Mouse (Mus musculus) stomach, embryonic 16.5 days (tissue): ENCODE data around the gene Gpr179. TPM values are rescaled to one million over a fixed set of nuclear protein-coding genes. Genes with fewer than 3 reads are reported as not detected.
"Not testable (repeated sequence)": the region's sequence is repeated elsewhere in the genome, so short reads cannot be mapped to it uniquely, and the experiment has no call there.

ENCODE experiments used
- ATAC-seq: fragments of 200-750 bp; cut with Nextera tagmentation; 2 replicates; pipeline ENCODE4 v1.8.0; 2017; ENCODE audit warnings: moderate number of reproducible peaks, moderate TSS enrichment; ENCODE audit not compliant: insufficient read depth, low FRiP score
- H3K27ac ChIP-seq: fragments of 300-500 bp; sonication (generic); 2 replicates; pipeline ENCODE4 v1.5.1; 2014; ENCODE audit warnings: low read length
- H3K27me3 ChIP-seq: fragments of 300-500 bp; sonication (generic); 2 replicates; pipeline ENCODE4 v1.6.1; 2014; ENCODE audit warnings: low read length, control low read depth, mixed read lengths; ENCODE audit not compliant: control insufficient read depth, insufficient read depth
- H3K36me3 ChIP-seq: fragments of 300-500 bp; sonication (generic); 2 replicates; pipeline ENCODE4 v1.6.1; 2014; ENCODE audit warnings: low read length; ENCODE audit not compliant: control insufficient read depth, insufficient read depth
- H3K4me1 ChIP-seq: fragments of 300-500 bp; sonication (generic); 2 replicates; pipeline ENCODE4 v1.6.1; 2014; ENCODE audit warnings: low read length, control low read depth, mixed read lengths; ENCODE audit not compliant: control insufficient read depth, insufficient read depth
- H3K4me2 ChIP-seq: fragments of 300-500 bp; sonication (generic); 2 replicates; pipeline ENCODE4 v1.6.1; 2014; ENCODE audit warnings: low read depth, low read length, mixed read lengths
- H3K4me3 ChIP-seq: fragments of 300-500 bp; sonication (generic); replicated peaks from 2 replicates; pipeline ENCODE4 v1.5.1; 2014; ENCODE audit warnings: mild to moderate bottlenecking, low read length
- H3K9ac ChIP-seq: fragments of 300-500 bp; sonication (generic); 2 replicates; pipeline ENCODE4 v1.6.1; 2014; ENCODE audit warnings: low read length
- H3K9me3 ChIP-seq: fragments of 300-500 bp; sonication (generic); replicated peaks from 2 replicates; pipeline ENCODE4 v1.6.1; 2016; ENCODE audit warnings: low read length, control low read depth; ENCODE audit not compliant: control insufficient read depth
- WGBS: fragments of 180-500 bp; shearing (Covaris S2); extraction: QIAGEN DNeasy Blood & Tissue Kit; methylation state at CpG from one replicate; pipeline ENCODE4 v1.1.7; 2014; 5-methylcytosine and 5-hydroxymethylcytosine counted together
- polyA plus RNA-seq: library from polyadenylated mRNA; unstranded; fragments of >200 nt; fragmentation: Nextera tagmentation; extraction: Ambion mirVana; gene quantifications from 2 replicates; pipeline ENCODE4 v1.2.1, GENCODE M21; 2015

Gpr179 gene
- polyA plus RNA-seq, 1 experiment from 2014 or later = 0.25 TPM

DNA sequence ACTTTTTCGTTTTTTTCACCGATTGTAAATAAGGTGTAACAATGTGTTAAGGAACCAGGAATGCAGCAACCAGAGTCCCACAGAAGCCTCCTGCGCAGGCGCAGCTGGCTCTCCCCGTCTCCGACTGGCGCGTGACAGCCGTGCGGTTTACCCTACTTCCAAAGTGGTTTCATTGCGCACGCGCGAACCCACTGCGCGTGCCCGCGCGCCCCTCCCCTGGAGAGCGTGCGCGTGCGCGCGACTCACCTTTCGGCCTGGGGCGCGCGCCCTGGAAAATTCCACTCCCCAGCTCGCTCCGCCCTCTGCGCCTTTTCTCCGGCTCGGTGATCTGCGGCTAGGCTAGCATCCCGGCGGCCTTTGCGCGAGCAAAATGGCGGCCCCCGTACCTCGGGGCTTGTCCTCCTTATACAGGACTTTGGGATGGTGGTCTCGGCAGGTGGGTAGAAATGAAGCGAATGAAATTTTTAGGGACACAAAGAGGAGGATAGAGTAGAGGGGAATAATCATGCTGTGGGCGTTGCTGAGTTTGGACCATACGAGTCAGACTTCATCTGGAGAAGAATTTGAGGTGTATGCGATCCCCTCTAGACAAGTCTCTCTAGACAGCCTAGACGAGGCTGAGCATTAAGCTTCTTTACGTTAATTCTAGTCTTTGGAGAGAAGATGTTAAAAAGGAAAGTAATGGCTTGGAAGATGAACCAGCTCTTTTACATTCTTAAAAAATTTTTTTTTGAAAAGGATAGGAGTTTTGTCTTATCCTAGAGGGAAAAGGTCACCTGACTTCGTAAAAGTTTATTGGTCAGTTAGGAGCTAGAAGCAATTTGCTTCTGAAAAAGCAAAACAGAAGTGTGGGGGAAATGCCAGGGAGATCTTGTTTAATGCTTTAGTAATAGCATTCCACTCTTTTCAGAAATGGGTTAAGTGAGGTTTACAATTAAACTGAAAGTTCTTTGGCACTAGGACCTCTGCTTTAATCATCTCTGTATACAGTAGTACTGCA, 36.1 kb downstream of the Gpr179 start, which contains the start of gene Mrpl45:
Gene Mrpl45 (plus strand): TSS at position 213 of the 1,000 bp plus-strand sequence.
- H3K36me3 ChIP-seq = no peaks in the 10 kb centered on the region
- no peaks in the 10 kb centered on the region for H3K9me3 ChIP-seq
- peak within 1 kb of the TSS; percentile 70 for H3K4me2 ChIP-seq
- peak within 1 kb of the TSS; percentile 77 for H3K9ac ChIP-seq
- H3K4me3 ChIP-seq = peak within 1 kb of the TSS; percentile 65
- no peaks in the 10 kb centered on the region for H3K27me3 ChIP-seq
- peaks cover 5% of the 10 kb centered on the region for H3K4me1 ChIP-seq
- peak; percentile 94 for ATAC-seq
- WGBS = under 1% methylated on average over 50 of the region's 50 CpGs
- peak within 1 kb of the TSS; percentile 76 for H3K27ac ChIP-seq

DNA sequence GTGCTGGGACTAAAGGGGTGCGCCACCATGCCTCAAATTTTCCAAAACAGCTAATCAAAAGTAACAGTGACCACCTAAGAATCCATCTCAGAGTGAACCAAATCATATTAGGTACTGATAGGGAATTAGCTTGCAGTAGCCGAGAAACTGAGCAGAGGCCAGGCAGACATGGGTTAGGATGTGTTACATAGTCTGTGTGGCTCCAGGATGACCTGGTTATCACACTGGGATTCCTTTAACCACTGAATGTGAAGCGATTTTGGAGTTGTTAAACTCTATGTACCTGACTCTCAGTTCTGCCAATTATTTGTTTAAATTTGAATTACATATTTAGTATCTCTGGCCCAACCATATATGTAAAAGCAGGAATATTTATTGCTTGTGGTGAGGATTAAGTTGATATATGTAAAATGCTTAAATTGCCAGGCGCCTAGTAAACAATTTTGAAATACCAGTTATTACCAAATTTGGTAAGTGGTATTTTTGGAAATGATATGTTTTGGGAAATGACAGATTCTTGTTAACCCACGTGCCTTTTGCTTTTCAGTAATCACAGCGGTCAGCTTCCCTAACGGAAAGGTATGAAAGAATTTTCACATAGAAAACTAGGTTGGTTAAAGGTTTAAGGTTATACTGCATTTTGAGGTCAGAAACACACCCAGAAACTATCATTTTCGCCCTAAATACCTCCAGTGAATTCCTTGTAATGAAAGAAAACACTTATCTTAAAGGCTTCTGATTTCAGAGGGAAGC, 37.0 kb downstream of the Gpr179 start:
- Histone ChIP-seq H3K27me3 (no peaks in the 10 kb centered on the region), H3K27ac (peak overlapping the region; percentile 76), H3K9me3 (no peaks in the 10 kb centered on the region), H3K4me3 (peak overlapping the region; percentile 65), H3K9ac (no peak overlapping the region), H3K4me1 (peaks cover 8% of the 10 kb centered on the region), H3K4me2 (peak overlapping the region; percentile 55), H3K36me3 (no peaks in the 10 kb centered on the region)
- WGBS = 38% methylated on average over 8 of the region's 8 CpGs
- no peak for ATAC-seq

DNA sequence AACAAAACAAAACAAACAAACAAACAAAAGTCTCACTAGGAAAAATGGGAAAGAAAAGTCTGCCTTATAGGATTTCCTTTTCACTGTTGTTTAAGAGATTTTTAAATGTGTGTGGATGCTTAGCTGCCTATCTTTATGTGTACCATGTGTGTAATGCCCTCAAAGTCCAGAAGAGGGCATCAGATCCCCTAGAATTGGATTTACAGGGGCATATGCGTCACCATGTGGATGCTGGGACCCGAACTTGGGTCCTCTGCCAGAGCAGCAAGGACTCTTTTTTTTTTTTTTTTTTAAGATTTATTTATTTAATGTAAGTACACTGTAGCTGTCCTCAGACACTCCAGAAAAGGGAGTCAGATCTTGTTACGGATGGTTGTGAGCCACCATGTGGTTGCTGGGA, 37.8 kb downstream of the Gpr179 start:
- WGBS = 97% methylated on average over 3 of the region's 3 CpGs
- Histone ChIP-seq H3K4me3 (no peak overlapping the region), H3K36me3 (no peaks in the 10 kb centered on the region), H3K9me3 (no peaks in the 10 kb centered on the region), H3K27me3 (no peaks in the 10 kb centered on the region), H3K9ac (no peak overlapping the region), H3K4me1 (peaks cover 14% of the 10 kb centered on the region), H3K27ac (no peak overlapping the region), H3K4me2 (no peak overlapping the region)
- no peak for ATAC-seq

DNA sequence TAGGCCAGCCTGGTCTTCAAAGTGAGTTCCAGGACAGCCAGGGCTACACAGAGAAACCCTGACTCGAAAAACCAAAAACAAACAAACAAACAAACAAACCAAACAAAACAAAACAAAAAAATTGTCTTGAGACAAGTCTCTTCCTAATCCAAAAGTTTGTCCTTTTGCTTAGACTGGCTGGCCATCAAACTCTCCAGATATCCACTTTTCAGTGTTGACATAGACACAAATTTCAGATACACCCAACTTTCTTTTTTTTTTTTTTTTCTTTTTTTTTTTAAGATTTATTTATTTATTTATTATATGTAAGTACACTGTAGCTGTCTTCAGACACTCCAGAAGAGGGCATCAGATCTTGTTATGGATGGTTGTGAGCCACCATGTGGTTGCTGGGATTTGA, 39.0 kb downstream of the Gpr179 start:
- not testable (repeated sequence) for H3K9ac ChIP-seq, H3K27me3 ChIP-seq, H3K9me3 ChIP-seq, H3K4me2 ChIP-seq, H3K36me3 ChIP-seq, H3K27ac ChIP-seq, H3K4me3 ChIP-seq, ATAC-seq
- WGBS = 77% methylated on average over 1 of the region's 1 CpGs
- H3K4me1 ChIP-seq = peaks cover 18% of the 10 kb centered on the region

GRCm38 (mm10) chr11:97310895-97311631, 40.8 kb downstream of the Gpr179 start:
- Histone ChIP-seq H3K36me3 (no peaks in the 10 kb centered on the region), H3K27ac (peak overlapping the region; percentile 95), H3K4me3 (peak overlapping the region; percentile 50), H3K4me1 (peaks cover 18% of the 10 kb centered on the region), H3K27me3 (no peaks in the 10 kb centered on the region), H3K9me3 (no peaks in the 10 kb centered on the region), H3K4me2 (peak overlapping the region; percentile 88), H3K9ac (peak overlapping the region; percentile 73)
- peak; percentile 16; the same call in 1 of the 2 replicates for ATAC-seq
- 5% methylated on average over 18 of the region's 18 CpGs for WGBS

DNA sequence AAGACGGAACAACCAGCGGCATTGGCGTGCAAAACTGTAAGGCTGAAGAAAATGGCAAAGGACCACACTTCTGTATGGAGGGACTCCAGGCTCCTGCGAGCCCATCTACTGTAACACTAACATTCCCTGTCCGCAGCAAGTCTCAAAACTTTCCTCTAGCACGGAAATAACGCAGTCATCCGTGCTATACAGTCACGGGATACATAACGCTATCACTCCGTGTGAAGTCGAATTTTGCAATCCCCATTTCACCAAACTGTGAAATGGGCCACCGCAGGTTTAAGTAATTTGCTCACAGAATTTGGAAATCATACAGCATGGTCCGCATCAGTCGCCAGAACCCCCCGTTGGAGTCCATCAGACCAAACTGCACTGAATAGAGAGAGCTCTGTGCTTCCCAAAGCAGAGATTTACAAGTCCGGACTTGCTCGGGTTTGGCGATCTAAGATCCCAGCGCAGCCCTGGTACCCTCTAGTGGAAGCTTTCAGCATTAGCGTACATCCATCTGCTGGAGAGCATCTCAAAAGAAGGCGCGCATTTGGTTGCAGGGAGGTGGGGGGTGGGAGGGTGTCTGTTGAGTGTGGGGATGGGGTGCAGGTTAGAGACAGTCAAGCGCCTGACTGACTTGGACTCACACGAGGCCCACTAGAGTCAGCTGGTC, 41.8 kb downstream of the Gpr179 start:
- Histone ChIP-seq H3K4me1 (peaks cover 18% of the 10 kb centered on the region), H3K4me3 (peak overlapping the region; percentile 50), H3K36me3 (no peaks in the 10 kb centered on the region), H3K27ac (peak overlapping the region; percentile 95), H3K27me3 (no peaks in the 10 kb centered on the region), H3K9me3 (no peaks in the 10 kb centered on the region), H3K9ac (peak overlapping the region; percentile 73), H3K4me2 (peak overlapping the region; percentile 88)
- peak; percentile 76 for ATAC-seq
- under 1% methylated on average over 25 of the region's 25 CpGs for WGBS

DNA sequence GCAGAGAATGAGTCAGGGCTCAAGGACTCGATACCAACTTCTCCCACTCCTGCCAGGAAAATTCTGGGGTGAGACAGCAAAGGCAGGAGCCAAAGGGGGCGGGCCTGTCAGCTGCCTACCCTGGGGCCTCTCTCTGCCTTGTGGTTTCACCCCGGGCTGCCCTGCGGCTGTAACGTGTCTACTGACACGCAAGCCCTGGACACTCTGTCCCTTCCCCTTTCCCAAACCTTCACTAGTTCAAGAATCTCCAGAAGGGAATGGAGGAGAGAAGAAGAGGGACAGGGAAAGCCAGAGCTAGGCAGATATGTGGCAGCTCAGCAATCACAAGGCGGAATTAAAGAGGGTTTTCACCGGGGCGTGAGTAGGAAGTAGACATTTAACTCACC, 42.4 kb downstream of the Gpr179 start:
- WGBS = 2% methylated on average over 9 of the region's 9 CpGs

DNA sequence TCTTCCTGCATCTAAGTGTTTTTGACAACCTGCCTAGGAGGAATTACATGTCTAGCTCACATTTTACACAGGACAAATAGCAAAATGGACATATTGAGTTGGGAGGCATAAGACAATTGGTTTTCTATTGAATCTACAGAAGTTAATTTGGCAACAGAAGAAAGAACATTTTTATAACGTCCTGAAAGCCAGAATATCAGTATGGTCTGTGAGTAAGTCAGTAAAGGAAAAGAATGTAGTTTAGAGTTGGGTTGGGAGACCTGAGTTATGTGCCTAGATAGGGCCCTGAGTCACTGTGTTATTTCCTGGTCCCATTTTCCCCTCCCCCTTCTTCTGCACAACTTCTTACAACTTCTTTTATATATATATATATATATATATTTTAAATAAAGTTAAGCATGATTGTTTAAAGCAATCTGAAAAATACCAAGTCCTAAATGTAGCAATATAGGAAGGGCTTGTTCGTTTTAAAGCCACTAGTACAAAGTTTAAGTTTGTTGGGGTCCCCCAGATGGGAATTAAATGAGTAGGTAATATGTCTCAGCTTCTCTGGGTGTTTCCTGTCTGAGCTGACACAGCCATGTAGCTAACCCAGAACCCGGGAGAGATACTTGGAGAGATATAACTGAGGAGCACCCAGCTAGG, 42.9 kb downstream of the Gpr179 start:
- Histone ChIP-seq H3K4me1 (peaks cover 20% of the 10 kb centered on the region), H3K4me3 (peak overlapping the region; percentile 50), H3K9ac (peak overlapping the region; percentile 73), H3K27ac (peak overlapping the region; percentile 95), H3K27me3 (no peaks in the 10 kb centered on the region), H3K36me3 (no peaks in the 10 kb centered on the region), H3K4me2 (peak overlapping the region; percentile 88), H3K9me3 (no peaks in the 10 kb centered on the region)
- ATAC-seq = no peak
- 37% methylated on average over 3 of the region's 3 CpGs for WGBS

More for the DNA sequence above, 42.4 kb downstream of the Gpr179 start:
- no peaks in the 10 kb centered on the region for H3K36me3 ChIP-seq
- ATAC-seq = peak; percentile 89
- peak overlapping the region; percentile 88 for H3K4me2 ChIP-seq
- H3K27me3 ChIP-seq = no peaks in the 10 kb centered on the region
- peak overlapping the region; percentile 73 for H3K9ac ChIP-seq
- H3K9me3 ChIP-seq = no peaks in the 10 kb centered on the region
- peaks cover 20% of the 10 kb centered on the region for H3K4me1 ChIP-seq
- peak overlapping the region; percentile 50 for H3K4me3 ChIP-seq
- H3K27ac ChIP-seq = peak overlapping the region; percentile 95
